Mouse (Mus musculus) brown adipose tissue, adult 24 weeks (tissue): Measurements from ENCODE around the gene Got2. TPM values are rescaled to one million over a fixed set of nuclear protein-coding genes. Genes with fewer than 3 reads are reported as not detected.
A peak's percentile ranks its signal among the peaks of the same experiment; 100 is the strongest.

Experiments
- H3K27ac ChIP-seq: fragments of 200-500 bp; replicated peaks from 2 replicates; pipeline ENCODE4 v1.5.1; 2012; ENCODE audit warnings: low read depth, mild to moderate bottlenecking, low read length
- H3K4me1 ChIP-seq: fragments of 200-500 bp; 2 replicates; pipeline ENCODE4 v1.6.1; 2012; ENCODE audit warnings: low read length, mixed read lengths; ENCODE audit not compliant: control insufficient read depth, insufficient read depth, insufficient read length
- H3K4me3 ChIP-seq: fragments of 200-500 bp; 2 replicates; pipeline ENCODE4 v1.5.1; 2012; ENCODE audit warnings: low read depth, mild to moderate bottlenecking, low read length, moderate library complexity; ENCODE audit not compliant: insufficient read depth
- polyA plus RNA-seq: library from polyadenylated mRNA; stranded (reverse); fragments of >200 nt; gene quantifications from 2 replicates; pipeline ENCODE4 v1.2.4, GENCODE M21; 2012; ENCODE audit not compliant: missing spikeins, insufficient read depth, insufficient read length

Got2 gene
- 17.1 and 21.0 TPM in 2 replicates for polyA plus RNA-seq

DNA sequence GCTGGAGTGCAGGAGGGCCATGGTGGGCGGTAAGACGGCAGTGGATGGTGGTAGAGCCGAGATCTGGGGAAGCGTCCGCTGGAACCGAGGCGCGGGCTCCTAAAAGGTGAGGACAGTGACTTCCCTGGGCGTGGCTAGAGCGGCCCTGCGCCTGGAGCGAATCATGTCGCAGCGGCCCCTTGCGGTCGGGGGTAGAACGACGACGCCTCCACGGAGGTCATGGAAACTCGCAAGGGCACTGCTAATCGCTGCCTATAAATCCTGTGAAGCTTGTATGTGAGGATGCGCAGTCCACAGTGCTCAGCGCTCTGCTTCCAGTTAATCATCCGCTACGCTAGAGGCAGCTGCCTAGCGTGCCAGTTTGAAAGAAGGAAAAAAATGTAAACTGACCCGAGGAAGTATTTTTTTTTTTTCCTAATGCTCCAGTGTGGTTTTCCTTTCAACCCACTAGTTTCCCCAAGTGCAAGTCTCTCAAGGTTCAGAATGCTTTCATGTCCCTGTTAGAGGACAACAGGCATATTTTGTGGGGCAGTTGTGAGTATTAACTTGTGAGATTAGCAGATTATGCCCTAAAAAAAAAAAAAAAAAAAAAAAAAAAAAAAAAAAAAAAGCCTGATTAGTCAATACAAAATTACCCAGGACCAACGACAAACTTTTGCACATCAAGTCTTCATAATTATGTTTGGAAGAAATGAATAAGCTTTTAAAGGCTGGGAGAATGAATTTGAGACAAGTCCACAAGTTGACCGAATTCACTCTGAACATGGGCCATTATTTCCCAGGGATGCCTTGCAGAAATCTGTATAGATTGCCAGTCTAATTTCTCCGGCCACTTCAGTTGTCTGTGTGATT is at the start of gene Got2:
Gene Got2, minus strand, starts transcription at position 263 of the 852 bp plus-strand sequence.
- Histone ChIP-seq H3K4me1 (no peaks in the 10 kb centered on the region), H3K4me3 (peak within 1 kb of the TSS; percentile 76), H3K27ac (no peak within 1 kb of the TSS)

DNA sequence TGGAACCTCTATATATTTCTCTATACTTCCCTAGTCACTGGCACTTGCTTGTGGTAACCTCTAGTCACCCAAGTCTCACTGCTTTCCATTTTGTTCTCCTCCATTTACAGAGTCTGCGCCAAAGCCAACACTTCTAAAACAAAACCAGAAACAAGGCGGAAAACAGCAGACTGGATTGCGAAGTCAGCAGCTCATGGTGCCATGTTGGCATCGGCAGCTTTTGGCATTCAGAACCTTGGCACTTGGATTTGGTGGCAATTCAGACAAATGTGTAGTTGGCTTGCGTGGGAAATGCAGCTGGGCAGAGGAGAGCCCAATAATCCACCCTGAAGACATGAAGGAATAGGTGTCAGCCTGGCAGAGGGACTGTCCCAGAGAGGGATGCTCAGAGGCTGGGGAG is 44.5 kb upstream of the Got2 start:
- Histone ChIP-seq H3K4me3 (no peak overlapping the region), H3K4me1 (no peaks in the 10 kb centered on the region), H3K27ac (no peak overlapping the region)

DNA sequence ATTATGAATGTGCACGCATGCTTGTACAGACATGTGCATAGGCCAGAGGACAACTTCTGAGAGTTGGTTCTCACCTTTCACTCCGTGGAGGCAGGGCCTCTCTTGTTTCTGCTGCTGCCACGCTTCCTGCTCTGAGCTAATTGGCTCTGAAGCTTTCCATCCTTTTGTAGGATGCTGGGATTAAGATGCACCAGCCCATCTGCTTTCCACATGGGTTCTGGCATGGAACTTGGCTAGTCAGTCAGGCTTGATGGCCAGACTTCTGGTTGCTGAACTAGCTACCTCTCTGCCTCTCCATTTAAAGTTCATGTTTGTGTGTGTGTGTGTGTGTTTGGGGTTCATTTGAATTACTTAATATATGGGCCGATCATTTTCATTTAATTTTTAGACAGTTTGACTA is 41.5 kb upstream of the Got2 start:
- no peaks in the 10 kb centered on the region for H3K4me1 ChIP-seq
- no peak overlapping the region for H3K27ac ChIP-seq
- H3K4me3 ChIP-seq = no peak overlapping the region

DNA sequence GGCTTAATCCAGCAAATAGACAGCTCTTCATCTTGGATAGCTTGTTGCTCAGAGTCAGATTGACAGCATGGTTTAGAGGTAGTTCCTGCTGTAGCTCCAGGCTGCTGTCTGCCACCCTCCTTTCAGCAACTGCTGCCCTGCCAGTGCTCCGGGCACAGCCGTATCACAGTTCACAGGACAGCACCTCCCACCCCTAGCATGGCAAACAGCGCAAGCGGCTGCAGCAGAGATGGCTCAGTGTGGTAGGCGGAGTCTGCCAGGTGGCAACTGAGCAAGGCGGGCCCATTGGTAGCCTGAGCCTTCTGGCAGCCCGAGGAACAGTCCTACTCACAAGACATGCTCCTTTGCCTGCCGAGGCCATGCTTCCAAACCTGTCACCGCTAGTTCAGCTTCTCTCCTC is 27.8 kb upstream of the Got2 start:
- H3K4me1 ChIP-seq = no peaks in the 10 kb centered on the region
- no peak overlapping the region for H3K4me3 ChIP-seq
- H3K27ac ChIP-seq = no peak overlapping the region

DNA sequence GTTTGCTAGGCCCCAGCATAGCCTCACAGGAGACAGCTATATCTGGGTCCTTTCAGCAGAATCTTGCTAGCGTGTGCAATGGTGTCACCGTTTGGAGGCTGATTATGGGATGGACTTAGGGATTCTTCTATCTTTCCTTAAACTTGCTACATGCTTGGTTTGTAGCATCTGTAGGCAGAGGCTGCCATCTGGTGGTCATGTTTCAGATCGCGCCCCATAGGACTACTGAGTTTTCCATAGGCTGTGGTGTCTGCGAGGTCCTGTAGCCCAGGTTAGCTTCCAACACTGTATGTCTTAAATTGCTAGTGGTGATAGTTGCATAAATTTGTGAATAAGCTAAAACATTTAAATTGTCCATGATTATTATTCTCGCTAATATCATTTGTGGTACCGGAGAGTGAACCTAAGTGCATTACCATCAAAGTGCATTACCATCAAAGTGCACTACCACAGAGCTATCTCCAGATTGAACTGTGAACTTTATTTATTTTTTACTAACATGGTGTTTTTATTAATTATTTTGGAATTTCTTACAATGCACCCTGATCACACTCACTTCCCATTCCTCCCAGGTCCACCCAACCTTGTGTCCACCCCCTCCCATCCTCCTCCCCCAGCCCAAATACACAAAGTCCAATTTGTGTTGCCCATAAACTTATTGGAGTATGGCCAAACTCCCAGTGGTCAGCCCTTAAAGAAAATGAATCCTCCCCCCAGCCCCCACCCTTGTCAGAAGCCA is 26.7 kb upstream of the Got2 start:
- no peak overlapping the region for H3K27ac ChIP-seq
- H3K4me1 ChIP-seq = no peaks in the 10 kb centered on the region
- no peak overlapping the region for H3K4me3 ChIP-seq

DNA sequence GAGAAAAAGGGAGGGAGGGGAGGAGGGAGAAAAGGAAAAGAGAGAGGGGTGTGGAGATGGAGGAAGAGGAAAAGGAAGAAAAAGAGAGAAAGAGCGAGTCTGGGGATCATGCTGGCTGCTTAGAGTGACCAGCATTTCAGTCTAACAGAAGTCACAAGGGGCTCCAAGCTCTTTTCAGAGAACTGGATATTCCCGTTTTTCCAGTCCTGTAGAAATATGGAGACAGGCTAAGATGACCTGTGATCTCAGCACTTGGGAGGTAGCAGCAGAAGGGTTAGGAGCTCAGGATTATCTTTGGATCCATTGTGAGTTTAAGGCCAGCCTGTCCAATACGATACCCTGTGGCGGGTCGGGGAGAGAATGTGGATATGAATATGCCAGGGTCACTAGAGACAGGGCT is 22.9 kb upstream of the Got2 start:
- Histone ChIP-seq H3K4me3 (no peak overlapping the region), H3K27ac (no peak overlapping the region), H3K4me1 (no peaks in the 10 kb centered on the region)

DNA sequence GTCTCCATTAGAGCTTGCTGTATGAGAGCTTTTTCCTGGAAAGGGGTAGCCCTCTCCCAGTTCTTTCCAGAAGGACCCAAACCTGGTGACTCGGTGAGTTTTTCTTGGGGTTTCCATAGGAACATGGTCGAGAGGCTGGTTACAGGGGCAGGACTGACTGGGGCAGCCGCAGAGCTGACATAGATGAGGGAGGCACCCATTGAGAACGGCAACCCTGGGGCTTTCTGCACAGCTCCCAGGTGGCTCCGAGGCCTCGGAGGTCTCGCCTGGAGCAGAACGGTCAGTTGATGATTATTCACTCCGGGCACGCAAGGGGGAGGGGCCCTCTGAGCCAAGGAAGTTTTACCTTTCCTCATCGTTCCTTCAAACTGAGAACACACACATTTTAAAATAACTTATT is 19.5 kb upstream of the Got2 start:
- H3K4me3 ChIP-seq = no peak overlapping the region
- no peaks in the 10 kb centered on the region for H3K4me1 ChIP-seq

DNA sequence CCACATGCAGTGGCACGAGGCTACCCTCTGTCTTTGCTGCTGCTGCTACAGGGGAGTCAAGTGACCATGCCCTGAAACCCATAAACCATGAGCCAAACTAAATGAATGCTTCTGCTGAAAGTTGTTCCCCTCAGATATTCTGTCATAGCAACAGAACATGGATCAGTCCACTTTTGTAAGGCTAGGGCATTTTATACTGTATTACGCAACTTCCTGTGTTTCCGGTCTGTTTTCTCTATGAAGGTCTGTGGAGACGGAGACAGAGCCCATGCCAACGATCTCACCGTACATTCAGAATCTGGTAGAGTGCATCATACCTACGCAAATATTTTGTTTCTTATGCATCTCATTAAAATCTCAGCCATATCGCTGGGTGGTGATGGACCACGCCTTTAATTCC is 18.4 kb upstream of the Got2 start:
- Histone ChIP-seq H3K4me1 (no peaks in the 10 kb centered on the region), H3K4me3 (no peak overlapping the region)

More for the DNA sequence above, 19.5 kb upstream of the Got2 start:
- no peak overlapping the region for H3K27ac ChIP-seq

DNA sequence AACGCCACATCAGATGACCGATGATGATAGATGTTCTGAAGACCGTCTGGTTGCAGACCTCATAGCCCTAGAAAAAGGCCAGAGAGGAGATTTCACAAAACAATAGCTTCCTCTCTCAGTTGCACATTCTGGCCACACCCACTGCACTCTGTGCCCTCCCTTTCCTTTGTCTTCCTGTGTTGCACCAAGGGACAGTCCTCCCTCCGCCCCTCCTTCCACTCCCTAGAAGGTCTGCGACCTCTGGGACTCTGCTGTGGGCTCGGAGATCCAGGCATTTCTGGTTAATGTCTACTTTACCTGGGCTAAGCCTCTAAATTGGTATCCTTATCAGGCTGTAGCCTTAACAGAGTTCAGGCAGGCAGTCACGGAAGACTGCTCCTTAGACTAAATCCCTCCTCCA is 13.5 kb upstream of the Got2 start:
- Histone ChIP-seq H3K27ac (no peak overlapping the region), H3K4me1 (no peaks in the 10 kb centered on the region), H3K4me3 (no peak overlapping the region)

More for the DNA sequence above, 18.4 kb upstream of the Got2 start:
- H3K27ac ChIP-seq = no peak overlapping the region

DNA sequence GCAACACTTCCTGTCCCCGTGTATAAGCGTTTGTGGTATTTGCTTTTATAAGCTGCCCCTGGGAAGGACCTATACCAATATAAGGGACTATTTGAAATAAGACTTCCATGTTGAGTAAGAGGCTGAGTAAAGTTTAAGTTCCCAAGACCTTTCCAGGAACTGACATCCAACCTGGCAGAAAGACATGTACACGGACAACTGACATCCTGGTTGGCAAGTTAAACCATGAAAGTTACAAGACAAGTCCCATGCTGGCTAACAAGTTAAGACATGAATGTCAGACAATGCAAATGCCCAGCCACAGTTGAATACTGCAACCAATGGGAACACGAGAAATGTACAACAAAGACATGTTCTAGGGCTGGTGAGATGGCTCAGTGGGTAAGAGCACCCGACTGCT is 5.4 kb upstream of the Got2 start:
- no peak overlapping the region for H3K4me3 ChIP-seq
- no peaks in the 10 kb centered on the region for H3K4me1 ChIP-seq
- no peak overlapping the region for H3K27ac ChIP-seq

DNA sequence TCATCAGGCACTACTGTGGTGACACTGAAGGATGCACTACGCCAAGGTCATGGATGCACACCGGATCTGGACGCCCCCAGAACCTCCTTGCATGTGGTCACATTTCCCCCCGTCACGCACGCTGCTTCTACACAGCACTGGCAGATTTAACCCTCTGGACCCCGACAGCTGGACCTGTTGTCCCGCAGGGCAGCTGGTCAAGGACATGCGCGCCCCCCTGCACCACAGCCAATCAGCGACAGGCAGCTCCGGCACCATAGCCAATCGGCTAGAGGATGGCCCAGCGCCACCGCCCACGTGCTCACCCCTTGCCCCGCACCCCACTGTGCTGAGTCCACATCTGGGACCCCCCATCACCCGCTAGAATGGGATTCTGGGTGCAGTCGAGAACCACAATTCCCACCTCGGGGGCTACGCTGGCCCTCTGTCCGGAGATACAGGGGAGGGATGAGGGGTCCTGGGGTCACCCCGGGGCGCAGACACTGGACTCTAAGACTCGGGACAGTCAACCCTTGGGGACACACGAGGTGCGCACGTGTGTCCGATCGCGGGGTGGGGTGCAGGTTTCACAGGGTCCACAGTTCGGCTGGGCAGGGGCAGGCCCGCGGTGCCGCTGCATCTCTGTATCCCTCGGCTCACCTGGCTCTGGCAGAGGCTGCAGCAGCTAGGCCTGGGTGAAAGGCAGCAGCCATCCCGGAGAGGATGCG is 616 bp downstream of the Got2 start:
- H3K27ac ChIP-seq = no peak overlapping the region
- no peaks in the 10 kb centered on the region for H3K4me1 ChIP-seq
- H3K4me3 ChIP-seq = peak overlapping the region; percentile 76

DNA sequence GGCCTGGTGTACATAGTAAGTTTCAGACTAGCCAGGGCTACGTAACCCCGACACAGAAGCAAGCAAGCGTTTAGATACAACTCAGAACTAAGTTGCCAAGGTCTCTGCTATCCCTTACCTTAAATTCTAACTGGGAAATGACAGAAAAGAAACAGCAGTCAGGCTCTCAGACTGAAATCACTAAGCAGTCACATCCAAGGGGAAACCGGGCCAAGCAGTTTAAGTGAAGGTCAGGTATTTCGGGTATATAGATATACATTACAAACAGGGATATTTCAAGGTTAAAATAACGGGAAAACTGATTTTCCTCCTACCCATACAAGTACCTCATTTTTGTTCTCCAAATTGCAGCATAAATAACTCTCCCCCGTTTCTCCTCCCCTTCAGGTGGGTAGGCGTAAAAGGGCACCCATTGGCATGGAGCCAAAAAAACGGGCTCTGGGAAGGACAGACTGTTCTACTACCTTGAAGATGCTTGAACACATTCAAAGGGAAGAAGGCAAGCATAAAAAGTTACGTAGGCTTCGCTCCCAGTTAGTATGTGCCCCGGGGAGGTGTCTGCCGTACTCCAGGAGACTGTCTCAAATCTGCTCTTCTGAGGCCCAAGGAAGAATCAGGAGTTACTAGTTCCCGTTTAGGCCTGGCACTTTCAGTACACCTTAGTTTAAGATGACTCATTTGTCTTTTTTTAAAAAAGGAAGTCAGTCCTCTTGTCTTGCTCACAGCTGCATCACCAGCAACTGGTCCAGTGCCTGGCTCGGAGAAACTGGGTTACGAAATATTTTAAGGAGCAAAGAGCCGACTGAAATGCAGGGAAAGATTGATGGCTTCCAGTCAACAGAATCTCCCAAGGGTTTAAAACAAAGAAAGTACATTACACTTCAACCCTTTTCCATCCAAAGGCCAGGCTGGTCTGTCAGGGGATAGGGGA is 1.4 kb downstream of the Got2 start:
- peak overlapping the region; percentile 76 for H3K4me3 ChIP-seq
- H3K4me1 ChIP-seq = no peaks in the 10 kb centered on the region
- no peak overlapping the region for H3K27ac ChIP-seq

DNA sequence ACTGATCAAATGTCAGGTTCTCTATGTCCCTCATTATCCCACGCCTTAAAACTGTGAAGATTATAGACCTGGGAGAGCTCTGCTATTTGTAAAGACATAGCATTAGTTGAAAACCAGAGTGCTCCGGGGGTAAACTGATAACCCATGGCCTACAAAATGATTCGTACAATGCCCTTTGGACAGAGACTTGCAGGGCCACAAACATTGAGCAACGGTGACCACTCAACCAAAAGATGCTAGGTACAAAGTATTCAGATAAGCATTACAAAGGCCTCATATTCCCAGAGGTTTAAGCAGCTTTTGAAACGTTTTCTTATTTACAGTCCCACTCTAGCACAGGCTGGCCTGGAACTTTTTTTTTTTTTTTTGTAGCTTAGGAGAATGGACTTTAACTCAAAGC is 2.4 kb downstream of the Got2 start:
- Histone ChIP-seq H3K4me3 (no peak overlapping the region), H3K27ac (no peak overlapping the region)

DNA sequence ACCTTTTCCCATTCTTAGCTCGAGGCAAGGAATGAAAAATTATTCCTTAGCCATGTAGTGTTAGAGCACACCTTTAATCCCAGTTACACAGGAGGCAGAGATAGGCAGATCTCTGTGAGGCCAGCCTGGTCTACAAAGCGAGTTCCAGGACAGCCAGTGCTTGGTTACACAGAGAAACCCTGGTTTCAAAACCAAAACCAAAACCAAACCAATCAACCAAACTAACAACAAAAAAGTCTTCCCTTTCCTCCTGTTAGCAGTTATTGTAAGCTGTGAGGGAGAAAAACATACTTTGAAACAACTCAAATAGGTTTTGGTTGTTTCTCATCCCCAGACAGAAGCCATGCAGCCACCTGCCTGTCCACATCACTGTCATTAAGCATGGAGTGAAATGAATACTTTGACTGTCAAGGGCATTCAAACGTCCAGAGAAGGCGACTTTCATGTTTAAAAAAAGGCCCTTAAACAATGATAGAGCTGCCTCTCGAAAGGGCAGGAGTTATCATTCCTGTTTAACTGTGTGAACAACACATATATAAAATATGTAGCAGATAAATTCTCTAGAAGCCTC is 3.0 kb downstream of the Got2 start:
- Histone ChIP-seq H3K27ac (no peak overlapping the region), H3K4me3 (no peak overlapping the region), H3K4me1 (no peaks in the 10 kb centered on the region)

More for the DNA sequence above, 2.4 kb downstream of the Got2 start:
- no peaks in the 10 kb centered on the region for H3K4me1 ChIP-seq
